Mouse (Mus musculus) megakaryocyte, embryonic 14.5 days (primary cell): Measurements from ENCODE around the gene Itgb1.

Experiments
- FLI1 ChIP-seq: IDR thresholded peaks from 2 replicates; pipeline ENCODE4 v1.6.1; 2012; ENCODE audit warnings: low read length, inconsistent platforms, mixed read lengths
- GATA1 ChIP-seq: IDR thresholded peaks from 3 replicates; pipeline ENCODE4 v1.6.1; 2012; ENCODE audit warnings: mixed read lengths, low read length, inconsistent platforms, borderline replicate concordance

GRCm38 (mm10) chr8:128709261-128709660 is 23.8 kb downstream of the Itgb1 start:
- TF ChIP-seq GATA1, result no peak
- no peak for TF ChIP-seq FLI1
